Mouse (Mus musculus): ENCODE data around the gene Cdadc1. TPM values are rescaled to one million over a fixed set of nuclear protein-coding genes. Genes with fewer than 3 reads are reported as not detected.

Gene Cdadc1
- polyA plus RNA-seq, 1 experiment: 2.8 TPM

DNA sequence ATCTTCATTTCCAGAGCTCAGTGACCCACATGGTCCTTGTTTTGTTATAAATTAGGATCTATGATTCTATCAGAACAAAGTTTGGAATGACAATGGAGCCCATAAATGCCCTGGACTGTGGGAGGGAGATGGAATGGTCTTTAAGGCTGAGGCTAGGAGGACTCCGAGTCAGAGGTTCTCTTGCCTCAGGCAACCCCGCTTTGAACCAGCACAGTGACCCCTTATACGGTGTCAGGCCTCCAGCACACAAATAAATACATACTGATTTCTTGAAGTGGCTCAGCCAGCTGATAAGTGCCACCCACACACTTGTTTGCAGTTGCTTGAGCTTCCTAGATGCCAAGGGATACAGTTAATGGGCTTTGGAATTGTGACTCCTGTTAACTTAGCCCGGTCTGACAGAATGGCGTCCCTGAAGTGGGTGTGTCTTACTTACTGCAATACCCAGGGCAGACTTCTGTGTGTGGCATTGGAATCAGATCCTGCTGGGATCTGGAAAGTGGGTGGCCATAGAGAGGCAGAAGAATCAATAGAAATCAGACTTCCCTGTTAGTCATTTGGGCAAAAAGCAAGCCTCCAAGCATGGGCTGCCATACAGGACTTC is 35.6 kb upstream of the Cdadc1 start:
- H3K4me1 ChIP-seq (ENCODE audit: control insufficient read depth): no peaks in the 10 kb centered on the region
- H3K36me3 ChIP-seq (ENCODE audit: control insufficient read depth): no peaks in the 10 kb centered on the region
- no peak overlapping the region for H3K4me3 ChIP-seq (replicated peaks)
- TF ChIP-seq TAL1 (IDR thresholded peaks at IDR 0.05; ENCODE audit: low read length) (no peak), GATA1 (IDR thresholded peaks at IDR 0.05; ENCODE audit: low read length) (no peak)
- H3K27me3 ChIP-seq (ENCODE audit: control insufficient read depth): no peaks in the 10 kb centered on the region
- H3K9me3 ChIP-seq (ENCODE audit: control insufficient read depth, low read length): no peaks in the 10 kb centered on the region

DNA sequence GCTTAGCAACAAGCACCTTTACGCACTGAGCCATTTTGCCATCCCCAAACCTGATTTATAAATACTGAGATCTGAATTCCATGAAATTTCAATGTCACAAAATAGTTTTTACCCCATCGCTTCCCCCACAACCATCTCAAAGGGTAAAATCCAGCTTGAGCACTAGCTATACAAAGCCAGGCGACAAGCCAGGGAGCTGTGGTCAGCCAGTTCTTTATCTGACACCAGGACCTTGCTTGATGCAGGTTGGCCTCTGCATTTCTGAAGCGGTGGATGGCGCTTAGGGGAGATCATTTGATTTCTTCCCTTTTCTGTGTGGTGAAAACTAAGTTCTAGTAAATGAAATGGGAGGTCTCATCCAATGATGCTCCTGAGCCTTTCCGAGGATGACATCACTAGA is 34.3 kb upstream of the Cdadc1 start:
- Histone ChIP-seq H3K9me3 (ENCODE audit: control insufficient read depth, low read length) (no peaks in the 10 kb centered on the region), H3K36me3 (ENCODE audit: control insufficient read depth) (no peaks in the 10 kb centered on the region), H3K4me1 (ENCODE audit: control insufficient read depth) (no peaks in the 10 kb centered on the region), H3K27me3 (ENCODE audit: control insufficient read depth) (0 out of 2 replicates have a peak, but pooled peaks cover 1% of the 10 kb centered on the region), H3K4me3 (replicated peaks) (no peak overlapping the region)
- TF ChIP-seq GATA1 (IDR thresholded peaks at IDR 0.05; ENCODE audit: low read length) (no peak), TAL1 (IDR thresholded peaks at IDR 0.05; ENCODE audit: low read length) (no peak)

DNA sequence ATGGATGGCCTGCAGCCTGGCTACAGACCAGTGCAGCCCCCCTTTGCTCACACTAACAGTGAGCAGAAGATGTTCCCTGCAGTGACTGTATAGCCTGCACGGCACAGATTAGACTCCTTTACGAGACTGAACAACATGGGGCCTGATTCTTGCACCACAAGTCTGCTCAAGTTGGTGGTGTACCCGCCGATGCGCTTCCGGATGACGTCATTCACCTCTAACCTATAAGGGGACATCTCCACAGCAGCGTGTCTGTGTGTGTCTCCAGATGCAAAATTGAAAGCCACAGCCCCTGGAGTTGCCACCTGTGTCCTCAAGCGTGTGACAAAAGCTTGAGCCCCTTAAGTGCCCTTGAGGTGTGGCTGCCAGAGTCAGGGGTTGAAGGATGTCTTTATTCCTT is 32.3 kb upstream of the Cdadc1 start:
- peaks cover 19% of the 10 kb centered on the region for H3K27me3 ChIP-seq (ENCODE audit: control insufficient read depth)
- H3K9me3 ChIP-seq (ENCODE audit: control insufficient read depth, low read length): no peaks in the 10 kb centered on the region
- no peaks in the 10 kb centered on the region for H3K36me3 ChIP-seq (ENCODE audit: control insufficient read depth)
- TF ChIP-seq TAL1 (IDR thresholded peaks at IDR 0.05; ENCODE audit: low read length) (no peak), GATA1 (IDR thresholded peaks at IDR 0.05; ENCODE audit: low read length) (no peak)
- no peaks in the 10 kb centered on the region for H3K4me1 ChIP-seq (ENCODE audit: control insufficient read depth)
- no peak overlapping the region for H3K4me3 ChIP-seq (replicated peaks)

DNA sequence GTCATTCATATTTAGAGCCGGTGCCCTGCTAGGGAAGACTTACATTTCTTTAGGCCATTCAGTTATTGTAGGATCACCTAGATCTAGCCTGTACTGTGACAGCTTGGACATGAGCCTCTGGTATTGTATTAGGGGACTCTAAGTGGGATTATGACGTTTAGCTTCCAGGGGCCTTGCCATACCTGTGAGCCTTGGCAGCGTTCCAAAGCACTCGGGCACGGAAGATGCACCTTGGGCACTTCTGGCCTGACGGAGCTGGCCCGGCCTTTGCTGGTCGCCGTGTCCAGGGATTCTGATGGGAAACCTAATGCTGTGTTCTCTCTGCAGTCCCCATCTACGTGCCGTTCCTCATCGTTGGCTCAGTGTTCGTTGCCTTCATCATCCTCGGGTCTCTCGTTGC is 31.5 kb upstream of the Cdadc1 start:
- H3K9me3 ChIP-seq (ENCODE audit: control insufficient read depth, low read length): no peaks in the 10 kb centered on the region
- H3K27me3 ChIP-seq (ENCODE audit: control insufficient read depth): peaks cover 27% of the 10 kb centered on the region
- no peaks in the 10 kb centered on the region for H3K36me3 ChIP-seq (ENCODE audit: control insufficient read depth)
- H3K4me1 ChIP-seq (ENCODE audit: control insufficient read depth): no peaks in the 10 kb centered on the region
- H3K4me3 ChIP-seq (replicated peaks): no peak overlapping the region
- TF ChIP-seq TAL1 (IDR thresholded peaks at IDR 0.05; ENCODE audit: low read length) (no peak), GATA1 (IDR thresholded peaks at IDR 0.05; ENCODE audit: low read length) (no peak)

DNA sequence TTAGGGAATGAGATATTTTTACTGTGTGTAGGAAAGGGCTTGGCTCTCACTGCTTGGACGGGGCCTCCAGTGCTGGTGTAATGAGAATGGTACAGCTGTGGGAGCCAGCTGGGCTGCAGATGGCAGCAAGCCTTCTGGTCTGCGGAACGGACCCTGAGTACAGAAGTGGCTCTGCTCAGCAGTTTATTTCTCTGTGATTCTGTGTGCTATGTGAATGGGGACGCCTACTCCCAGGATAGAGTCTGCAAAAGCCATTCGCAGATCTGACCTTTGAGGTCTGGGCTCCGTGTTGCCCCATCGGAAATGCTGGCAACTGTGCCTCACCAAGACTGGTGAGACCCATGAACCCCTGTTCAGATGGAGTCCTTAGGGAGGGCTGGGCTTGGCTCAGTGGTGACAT is 30.1 kb upstream of the Cdadc1 start:
- no peak overlapping the region for H3K4me3 ChIP-seq (replicated peaks)
- TF ChIP-seq GATA1 (IDR thresholded peaks at IDR 0.05; ENCODE audit: low read length) (no peak), TAL1 (IDR thresholded peaks at IDR 0.05; ENCODE audit: low read length) (no peak)
- H3K4me1 ChIP-seq (ENCODE audit: control insufficient read depth): no peaks in the 10 kb centered on the region
- H3K36me3 ChIP-seq (ENCODE audit: control insufficient read depth): no peaks in the 10 kb centered on the region
- peaks cover 32% of the 10 kb centered on the region for H3K27me3 ChIP-seq (ENCODE audit: control insufficient read depth)
- no peaks in the 10 kb centered on the region for H3K9me3 ChIP-seq (ENCODE audit: control insufficient read depth, low read length)

DNA sequence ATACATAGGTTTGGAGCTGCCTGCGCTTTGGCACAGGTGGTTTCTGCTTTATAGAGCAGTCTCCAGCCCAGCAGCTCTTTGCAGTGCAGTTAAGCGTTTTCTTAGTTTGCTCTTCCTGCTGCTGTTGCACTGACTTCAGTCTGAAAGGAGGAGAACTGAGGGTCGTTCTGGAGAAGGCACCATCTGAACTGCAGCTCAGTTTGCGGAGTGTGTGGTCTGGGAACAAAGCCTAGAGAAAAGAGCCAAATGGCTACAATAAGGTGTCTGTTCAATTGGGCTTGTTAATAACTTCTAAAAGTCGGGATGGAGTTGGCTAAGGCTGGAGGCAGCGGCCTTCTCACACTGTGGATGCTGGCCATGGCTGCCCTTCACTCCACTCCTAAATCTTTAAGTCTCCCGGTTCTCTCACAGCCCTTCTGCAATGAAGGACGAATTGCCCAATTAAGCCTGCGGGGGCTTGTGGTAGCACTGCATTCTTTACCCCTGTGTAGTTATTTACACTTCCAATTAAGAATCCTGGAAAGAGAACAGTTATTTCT is 29.5 kb upstream of the Cdadc1 start:
- Histone ChIP-seq H3K27me3 (ENCODE audit: control insufficient read depth) (peaks cover 32% of the 10 kb centered on the region), H3K9me3 (ENCODE audit: control insufficient read depth, low read length) (no peaks in the 10 kb centered on the region), H3K4me3 (replicated peaks) (no peak overlapping the region), H3K4me1 (ENCODE audit: control insufficient read depth) (no peaks in the 10 kb centered on the region), H3K36me3 (ENCODE audit: control insufficient read depth) (no peaks in the 10 kb centered on the region)
- TF ChIP-seq GATA1 (IDR thresholded peaks at IDR 0.05; ENCODE audit: low read length): no peak
- TF ChIP-seq TAL1 (IDR thresholded peaks at IDR 0.05; ENCODE audit: low read length): no peak

DNA sequence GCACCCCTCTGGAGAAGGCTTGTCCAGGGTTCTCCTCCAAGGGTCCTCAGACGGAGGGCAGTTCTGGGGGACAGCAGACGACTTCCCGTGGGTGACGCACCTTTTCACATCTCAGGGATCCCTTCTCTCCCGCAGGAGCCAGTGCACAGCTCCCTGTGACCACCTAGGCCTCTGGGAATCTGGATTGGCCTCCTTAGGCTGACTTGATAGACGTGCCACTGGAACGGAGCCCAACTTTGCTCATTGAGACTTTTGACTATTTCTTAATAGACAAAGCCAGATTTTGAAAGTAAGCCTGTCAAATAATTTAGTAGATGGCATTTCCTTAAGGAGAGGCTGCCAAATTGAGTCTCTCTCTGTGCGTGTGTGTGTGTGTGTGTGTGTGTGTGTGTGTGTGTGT is 29.0 kb upstream of the Cdadc1 start:
- H3K4me3 ChIP-seq (replicated peaks): no peak overlapping the region
- TF ChIP-seq TAL1 (IDR thresholded peaks at IDR 0.05; ENCODE audit: low read length) (no peak), GATA1 (IDR thresholded peaks at IDR 0.05; ENCODE audit: low read length) (no peak)

DNA sequence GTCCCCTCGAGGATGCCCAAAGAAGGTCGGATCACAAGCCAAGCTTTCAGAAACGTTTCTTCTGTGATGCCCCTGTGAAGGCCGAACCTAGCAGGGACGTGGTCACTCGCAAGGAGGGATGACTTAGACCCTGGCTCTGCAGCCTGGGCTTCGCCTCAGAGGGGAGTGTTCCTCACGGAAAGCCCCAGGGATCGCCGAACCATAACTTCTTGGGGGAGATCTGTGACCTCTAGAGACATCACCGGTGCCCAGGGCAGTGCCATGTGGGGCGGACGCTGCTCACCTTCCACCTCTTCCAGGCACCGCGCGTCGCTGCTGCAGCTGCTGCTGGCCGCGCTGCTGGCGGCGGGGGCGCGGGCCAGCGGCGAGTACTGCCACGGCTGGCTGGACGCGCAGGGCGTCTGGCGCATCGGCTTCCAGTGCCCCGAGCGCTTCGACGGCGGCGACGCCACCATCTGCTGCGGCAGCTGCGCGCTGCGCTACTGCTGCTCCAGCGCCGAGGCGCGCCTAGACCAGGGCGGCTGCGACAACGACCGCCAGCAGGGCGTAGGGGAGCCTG is 28.1 kb upstream of the Cdadc1 start:
- TF ChIP-seq GATA1 (IDR thresholded peaks at IDR 0.05; ENCODE audit: low read length) (no peak), TAL1 (IDR thresholded peaks at IDR 0.05; ENCODE audit: low read length) (no peak)

More for the DNA sequence above, 29.0 kb upstream of the Cdadc1 start:
- no peaks in the 10 kb centered on the region for H3K9me3 ChIP-seq (ENCODE audit: control insufficient read depth, low read length)
- H3K36me3 ChIP-seq (ENCODE audit: control insufficient read depth): no peaks in the 10 kb centered on the region
- H3K4me1 ChIP-seq (ENCODE audit: control insufficient read depth): no peaks in the 10 kb centered on the region
- peaks cover 32% of the 10 kb centered on the region for H3K27me3 ChIP-seq (ENCODE audit: control insufficient read depth)

DNA sequence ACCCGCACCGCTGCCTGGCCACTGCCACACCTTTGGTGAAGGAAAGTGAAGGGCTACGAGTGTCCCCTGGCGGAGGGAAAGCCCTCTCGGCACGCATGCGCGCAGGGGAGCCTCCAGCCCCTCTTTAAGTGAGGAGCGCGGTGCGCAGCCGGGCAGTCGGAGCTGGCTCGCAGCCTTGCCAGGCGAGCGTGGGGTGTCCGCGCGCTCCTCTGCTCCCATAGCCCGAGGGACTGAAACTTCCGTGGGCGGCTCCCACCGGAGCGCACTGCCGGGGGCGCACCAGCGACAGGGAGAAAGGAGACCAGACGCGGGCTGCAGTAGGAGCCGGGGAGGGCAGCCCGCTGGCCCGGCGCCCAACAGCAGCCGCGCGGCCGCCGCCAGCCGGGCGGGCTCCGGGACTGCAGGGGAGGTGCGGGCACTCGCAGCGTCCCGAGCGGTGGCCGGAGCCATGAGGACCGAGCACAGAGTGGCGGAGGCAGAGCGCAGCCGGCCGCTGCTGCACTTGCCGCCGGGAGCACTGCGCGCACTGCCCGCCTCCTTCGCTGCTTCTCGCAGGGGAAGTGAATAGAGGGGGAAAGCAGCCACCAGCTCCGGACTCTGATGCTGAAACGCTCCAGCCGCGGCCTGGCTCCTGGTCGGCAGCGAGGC is 27.5 kb upstream of the Cdadc1 start, which contains the start of gene Shisa2:
Gene Shisa2 (plus strand): TSS at position 151 of the 648 bp plus-strand sequence.
- no peak for TF ChIP-seq GATA1 (IDR thresholded peaks at IDR 0.05; ENCODE audit: low read length)
- Histone ChIP-seq H3K9me3 (ENCODE audit: control insufficient read depth, low read length) (no peaks in the 10 kb centered on the region), H3K4me1 (ENCODE audit: control insufficient read depth) (no peaks in the 10 kb centered on the region), H3K27me3 (ENCODE audit: control insufficient read depth) (peaks cover 32% of the 10 kb centered on the region), H3K36me3 (ENCODE audit: control insufficient read depth) (no peaks in the 10 kb centered on the region), H3K4me3 (replicated peaks) (peak within 1 kb of the TSS; percentile 41)

More for the DNA sequence above, 28.1 kb upstream of the Cdadc1 start:
- H3K4me1 ChIP-seq (ENCODE audit: control insufficient read depth): no peaks in the 10 kb centered on the region
- H3K4me3 ChIP-seq (replicated peaks): peak overlapping the region; percentile 41
- H3K9me3 ChIP-seq (ENCODE audit: control insufficient read depth, low read length): no peaks in the 10 kb centered on the region
- no peaks in the 10 kb centered on the region for H3K36me3 ChIP-seq (ENCODE audit: control insufficient read depth)
- H3K27me3 ChIP-seq (ENCODE audit: control insufficient read depth): peaks cover 32% of the 10 kb centered on the region
